Comparison of ENCODE assay signal across 8 mouse cellular contexts in genomic region chr10:29361095-29361463, GRCm38 (mm10). TPM values are rescaled to one million over a fixed set of nuclear protein-coding genes. Genes with fewer than 3 reads are reported as not detected.
DNase-seq lines count a peak whose midpoint lies in the region; ATAC-seq and TF ChIP-seq lines count a peak whose summit lies in the region.

No protein-coding gene starts in this region.

- no peak for DNase-seq in layer of hippocampus, adult 2 months (ENCODE audit: low spot score in 2 of 2)
- DNase-seq in layer of hippocampus, postnatal 10 days (ENCODE audit: low spot score in 2 of 2) = no peak
- DNase-seq in embryonic facial prominence, embryonic 10.5 days (ENCODE audit: low spot score) = no peak
- DNase-seq in ovary, postnatal 10 days (ENCODE audit: low spot score) = no peak
- no peak for DNase-seq in layer of hippocampus, adult 9-10 months (ENCODE audit: low spot score)
- no peak for DNase-seq in layer of hippocampus, adult 9-11 months

- 0 out of 2 replicates have a peak, but pooled peaks cover 3% of the 10 kb centered on the region for H3K36me3 ChIP-seq in embryonic facial prominence, embryonic 10.5 days (replicated peaks)
- H3K36me3 ChIP-seq in intestine, postnatal 0 days (ENCODE audit: control insufficient read depth, insufficient read depth) = no peaks in the 10 kb centered on the region
- H3K36me3 ChIP-seq in neural tube, embryonic 13.5 days = no peaks in the 10 kb centered on the region

- peak overlapping the region; percentile 73 for H3K4me3 ChIP-seq in layer of hippocampus, adult 2 months
- H3K4me3 ChIP-seq in embryonic facial prominence, embryonic 10.5 days = peak overlapping the region; percentile 94
- peak overlapping the region; percentile 94 for H3K4me3 ChIP-seq in intestine, postnatal 0 days (ENCODE audit: low read depth, low read length)
- peak overlapping the region; percentile 92 for H3K4me3 ChIP-seq in neural tube, embryonic 13.5 days

- 8% methylated on average over 6 of the region's 6 CpGs for WGBS in embryonic facial prominence, embryonic 10.5 days
- under 1% methylated on average over 6 of the region's 6 CpGs for WGBS in intestine, postnatal 0 days
- WGBS in neural tube, embryonic 13.5 days = 2% methylated on average over 6 of the region's 6 CpGs

- H3K27ac ChIP-seq in layer of hippocampus, adult 2 months = peak overlapping the region; percentile 99
- peak overlapping the region; percentile 99 for H3K27ac ChIP-seq in embryonic facial prominence, embryonic 10.5 days (replicated peaks)
- H3K27ac ChIP-seq in intestine, postnatal 0 days (ENCODE audit: low read depth, low read length) = peak overlapping the region; percentile 99
- peak overlapping the region; percentile 99 for H3K27ac ChIP-seq in neural tube, embryonic 13.5 days (replicated peaks)

- H3K9ac ChIP-seq in intestine, postnatal 0 days (ENCODE audit: low read depth, low read length) = peak overlapping the region; percentile 99
- peak overlapping the region; percentile 98 for H3K9ac ChIP-seq in neural tube, embryonic 13.5 days

- no peaks in the 10 kb centered on the region for H3K9me3 ChIP-seq in embryonic facial prominence, embryonic 10.5 days
- H3K9me3 ChIP-seq in intestine, postnatal 0 days (ENCODE audit: control insufficient read depth) = no peaks in the 10 kb centered on the region
- no peaks in the 10 kb centered on the region for H3K9me3 ChIP-seq in neural tube, embryonic 13.5 days

- ATAC-seq in intestine, postnatal 0 days = no peak
- ATAC-seq in neural tube, embryonic 13.5 days (ENCODE audit: low read depth) = no peak; the same call in 1 of the 2 replicates

- no peaks in the 10 kb centered on the region for H3K27me3 ChIP-seq in embryonic facial prominence, embryonic 10.5 days (replicated peaks; ENCODE audit: low read depth, poor library complexity, severe bottlenecking)
- H3K27me3 ChIP-seq in intestine, postnatal 0 days (replicated peaks; ENCODE audit: control insufficient read depth, insufficient read depth, low read length) = no peaks in the 10 kb centered on the region
- H3K27me3 ChIP-seq in neural tube, embryonic 13.5 days = no peaks in the 10 kb centered on the region

- peaks cover 19% of the 10 kb centered on the region for H3K4me1 ChIP-seq in embryonic facial prominence, embryonic 10.5 days
- peaks cover 9% of the 10 kb centered on the region; the same call in 1 of the 2 replicates for H3K4me1 ChIP-seq in intestine, postnatal 0 days (replicated peaks; ENCODE audit: control insufficient read depth, insufficient read depth, low read length)
- H3K4me1 ChIP-seq in neural tube, embryonic 13.5 days (replicated peaks) = peaks cover 48% of the 10 kb centered on the region

- TF ChIP-seq CTCF in layer of hippocampus, adult 2 months (conservative IDR thresholded peaks at IDR 0.05) = no peak
- TF ChIP-seq CTCF in intestine, postnatal 0 days (IDR thresholded peaks at IDR 0.05; ENCODE audit: low read depth) = no peak

- peak overlapping the region; percentile 75 for H3K4me2 ChIP-seq in intestine, postnatal 0 days (replicated peaks; ENCODE audit: low read depth)
- H3K4me2 ChIP-seq in neural tube, embryonic 13.5 days = peak overlapping the region; percentile 83

RNA-seq across cellular contexts. Expression of gene Rnf146, which starts 1.2 kb away (rescaled TPM):
- 100 to 1,000 TPM in 1 of 2 experiments, 10 to 100 TPM in 1; 99.6 to 103 TPM for total RNA-seq in layer of hippocampus, adult 2 months (2021)
- total RNA-seq in layer of hippocampus, postnatal 10 days (2021) = 10 to 100 TPM; 96.7 to 99.8 TPM
- polyA plus RNA-seq in embryonic facial prominence, embryonic 10.5 days (2016; fragmentation: Nextera tagmentation; extraction: Ambion mirVana) = 53.9 and 54.0 TPM in 2 replicates
- 25.1 and 25.9 TPM in 2 replicates for polyA plus RNA-seq in intestine, postnatal 0 days (2015; fragmentation: Nextera tagmentation; extraction: Ambion mirVana)
- polyA plus RNA-seq in neural tube, embryonic 13.5 days (2015; fragmentation: Nextera tagmentation; extraction: Ambion mirVana) = 84.3 and 88.8 TPM in 2 replicates

RNA-seq across cellular contexts. Expression of gene Echdc1, which starts 48.1 kb away (rescaled TPM):
- 10 to 100 TPM; 32.9 to 33.5 TPM for total RNA-seq in layer of hippocampus, adult 2 months (2021)
- total RNA-seq in layer of hippocampus, postnatal 10 days (2021) = 10 to 100 TPM; 31.2 to 32.6 TPM
- polyA plus RNA-seq in embryonic facial prominence, embryonic 10.5 days (2016; fragmentation: Nextera tagmentation; extraction: Ambion mirVana) = 21.6 and 25.8 TPM in 2 replicates
- 20.3 and 23.5 TPM in 2 replicates for polyA plus RNA-seq in intestine, postnatal 0 days (2015; fragmentation: Nextera tagmentation; extraction: Ambion mirVana)
- 25.5 and 26.7 TPM in 2 replicates for polyA plus RNA-seq in neural tube, embryonic 13.5 days (2015; fragmentation: Nextera tagmentation; extraction: Ambion mirVana)
